ENCODE assay signal across 18 mouse cellular contexts in the genomic region with DNA sequence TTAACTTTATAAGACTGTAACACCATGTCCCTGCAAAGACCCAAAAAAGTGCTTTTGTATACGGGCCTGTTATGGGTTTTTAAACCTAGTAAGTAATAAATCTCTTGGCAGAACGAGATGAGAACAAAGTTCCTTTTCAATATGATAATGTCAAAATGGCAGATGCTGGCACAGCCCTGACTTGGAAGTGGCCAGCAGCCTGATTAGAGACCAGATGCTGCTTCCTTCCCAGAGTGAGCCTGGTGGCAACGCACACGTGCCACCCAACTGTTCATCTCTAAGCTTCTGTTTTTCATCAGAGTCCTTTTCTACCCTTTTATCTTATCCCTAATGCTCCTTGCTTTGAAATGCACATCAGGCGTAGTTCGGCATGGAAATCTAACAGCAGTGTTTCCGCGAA. TPM values are rescaled to one million over a fixed set of nuclear protein-coding genes. Genes with fewer than 3 reads are reported as not detected.
DNase-seq lines count a peak whose midpoint lies in the region; ATAC-seq and TF ChIP-seq lines count a peak whose summit lies in the region.
"Had no signal": no experiment of that assay in that cellular context is flagged by ENCODE, and none has a peak within 500 bp of the region (broad histone marks: within the 10 kb centered on the region; RNA-seq: fewer than 3 reads in every experiment).

No protein-coding gene starts in this region.

- no peak overlapping the region for H3K9ac ChIP-seq in midbrain, embryonic 14.5 days (replicated peaks; ENCODE audit: low read length)
- H3K9ac ChIP-seq: liver, postnatal 0 days had no signal

- TF ChIP-seq POLR2A in kidney, adult 2 months (IDR thresholded peaks at IDR 0.05; ENCODE audit: low read depth, low read length) = no peak

- no peaks in the 10 kb centered on the region for H3K9me3 ChIP-seq in midbrain, embryonic 14.5 days (ENCODE audit: control insufficient read depth, low read length)

- no peaks in the 10 kb centered on the region for H3K4me1 ChIP-seq in kidney, adult 2 months (ENCODE audit: control insufficient read depth, insufficient read depth, low read length)
- H3K4me1 ChIP-seq in midbrain, embryonic 14.5 days (ENCODE audit: control insufficient read depth, insufficient read depth, low read length) = peaks cover 26% of the 10 kb centered on the region

- 87% methylated on average over 8 of the region's 8 CpGs for WGBS in kidney, adult 2 months
- WGBS in midbrain, embryonic 14.5 days = 30% methylated on average over 8 of the region's 8 CpGs

- H3K4me2 ChIP-seq in midbrain, embryonic 14.5 days (ENCODE audit: low read length) = no peak overlapping the region

- H3K27me3 ChIP-seq in kidney, adult 2 months (replicated peaks; ENCODE audit: control insufficient read depth, insufficient read depth, low read length) = no peaks in the 10 kb centered on the region
- no peaks in the 10 kb centered on the region for H3K27me3 ChIP-seq in midbrain, embryonic 14.5 days (ENCODE audit: control insufficient read depth, insufficient read depth, low read length)

- TF ChIP-seq CTCF in kidney, adult 2 months (conservative IDR thresholded peaks at IDR 0.05; ENCODE audit: insufficient read depth, insufficient read length, low read depth, low read length) = no peak

- H3K27ac ChIP-seq in kidney, adult 2 months (ENCODE audit: insufficient read depth, low read depth, low read length) = no peak overlapping the region
- no peak overlapping the region for H3K27ac ChIP-seq in midbrain, embryonic 14.5 days (replicated peaks; ENCODE audit: low read depth, low read length)

- H3K36me3 ChIP-seq in kidney, adult 2 months (ENCODE audit: control insufficient read depth, insufficient read depth, low read length) = no peaks in the 10 kb centered on the region
- H3K36me3 ChIP-seq in midbrain, embryonic 14.5 days (ENCODE audit: control insufficient read depth, insufficient read depth, low read length) = no peaks in the 10 kb centered on the region

- peak; percentile 12 for DNase-seq in kidney, adult 2 months
- no peak for DNase-seq in kidney, adult 11 months
- DNase-seq in brain, adult 2 months (ENCODE audit: low read depth, low spot score) = peak; percentile 39
- peak; percentile 29 for DNase-seq in embryo, embryonic 11 days
- peak; percentile 44 for DNase-seq in midbrain, embryonic 14.5 days
- no peak for DNase-seq in urinary bladder, postnatal 25 days (ENCODE audit: low spot score)
- DNase-seq in adrenal gland, postnatal 14 days = no peak
- DNase-seq: adrenal gland, postnatal 36 days; cerebellum, adult 11 months; heart, postnatal 14 days; kidney, postnatal 25 days; layer of hippocampus, postnatal 36 days; liver, postnatal 0 days; lung, postnatal 4 days had no signal

- ATAC-seq in midbrain, embryonic 14.5 days (ENCODE audit: low FRiP score, low TSS enrichment) = no peak
- ATAC-seq: CD4-positive, CD25-positive, alpha-beta regulatory T cell, adult 4 months; liver, postnatal 0 days had no signal

- H3K4me3 ChIP-seq in kidney, adult 2 months (ENCODE audit: insufficient read depth, low read depth, low read length) = no peak overlapping the region
- H3K4me3 ChIP-seq in midbrain, embryonic 14.5 days (replicated peaks; ENCODE audit: low read depth, low read length) = no peak overlapping the region

RNA-seq across cellular contexts. Expression of a gene that starts 33.2 kb away (rescaled TPM):
- not detected in 2 replicates for polyA plus RNA-seq in kidney, adult 2 months (2012; rRNA removed)
- not detected in 2 replicates for polyA plus RNA-seq in midbrain, embryonic 14.5 days (2014; fragmentation: Nextera tagmentation; extraction: Ambion mirVana)
- total RNA-seq in adrenal gland, postnatal 14 days (2021) = 0.48 TPM in 1 of 2 replicates, not detected in the other
- total RNA-seq: adrenal gland, postnatal 36 days; gastrocnemius, adult 8-10 months; heart, adult 8-10 months; layer of hippocampus, postnatal 36 days had no signal
- polyA plus RNA-seq: stomach, embryonic 14.5 days had no signal

RNA-seq across cellular contexts. Expression of a gene that starts 57.9 kb away (rescaled TPM):
- polyA plus RNA-seq in kidney, adult 2 months (2012; rRNA removed) = not detected in 2 replicates
- 0.19 and 0.20 TPM in 2 replicates for polyA plus RNA-seq in midbrain, embryonic 14.5 days (2014; fragmentation: Nextera tagmentation; extraction: Ambion mirVana)
- total RNA-seq in adrenal gland, postnatal 14 days (2021) = 0.19 and 1.9 TPM in 2 replicates
- total RNA-seq: adrenal gland, postnatal 36 days; gastrocnemius, adult 8-10 months had no signal
- polyA plus RNA-seq: CD4-positive, CD25-positive, alpha-beta regulatory T cell, adult 4 months had no signal

RNA-seq across cellular contexts. Expression of a gene that starts 58.0 kb away (rescaled TPM):
- 8.1 and 12.6 TPM in 2 replicates for polyA plus RNA-seq in kidney, adult 2 months (2012; rRNA removed)
- polyA plus RNA-seq in midbrain, embryonic 14.5 days (2014; fragmentation: Nextera tagmentation; extraction: Ambion mirVana) = 46.0 and 49.4 TPM in 2 replicates
- total RNA-seq in adrenal gland, postnatal 14 days (2021) = 31.8 and 32.7 TPM in 2 replicates

Comparison
In these comparisons a context has a peak if more than half of its experiments do, and no peak if none do; other contexts are left out.
1. DNase-seq: peak in kidney, adult 2 months (single experiment), brain, adult 2 months (single experiment), embryo, embryonic 11 days (single experiment) and midbrain, embryonic 14.5 days (single experiment); none in kidney, adult 11 months (single experiment), urinary bladder, postnatal 25 days (single experiment) and adrenal gland, postnatal 14 days (single experiment).